In genomic region chr5:53934040-53934439, GRCm38 (mm10) we compare ENCODE assay signal across 18 mouse cellular contexts.
DNase-seq lines count a peak whose midpoint lies in the region; ATAC-seq and TF ChIP-seq lines count a peak whose summit lies in the region.
"Had no signal": no experiment of that assay in that cellular context is flagged by ENCODE, and none has a peak within 500 bp of the region (broad histone marks: within the 10 kb centered on the region; RNA-seq: fewer than 3 reads in every experiment).

No protein-coding gene starts in this region.

- 86% methylated on average over 2 of the region's 2 CpGs for WGBS in heart, embryonic 11.5 days (ENCODE audit: insufficient replicate concordance)
- 84% methylated on average over 2 of the region's 2 CpGs for WGBS in hindbrain, postnatal 0 days
- 94% methylated on average over 2 of the region's 2 CpGs for WGBS in hindbrain, embryonic 13.5 days
- whole genome bisulfite sequencing in lung, embryonic 14.5 days: 79% methylated on average over 2 of the region's 2 CpGs
- WGBS in lung, adult 2 months: 66% methylated on average over 2 of the region's 2 CpGs
- WGBS in stomach, embryonic 16.5 days: 89% methylated on average over 2 of the region's 2 CpGs
- 75% methylated on average over 2 of the region's 2 CpGs for WGBS in stomach, postnatal 0 days

- no peak overlapping the region for H3K9ac ChIP-seq in heart, embryonic 11.5 days (ENCODE audit: low read depth, low read length)
- H3K9ac ChIP-seq in hindbrain, postnatal 0 days (replicated peaks; ENCODE audit: low read length): no peak overlapping the region
- no peak overlapping the region for H3K9ac ChIP-seq in hindbrain, embryonic 13.5 days
- no peak overlapping the region for H3K9ac ChIP-seq in lung, embryonic 14.5 days
- no peak overlapping the region for H3K9ac ChIP-seq in stomach, embryonic 16.5 days (ENCODE audit: low read length)
- H3K9ac ChIP-seq in stomach, postnatal 0 days (ENCODE audit: low read length): no peak overlapping the region
- H3K9ac ChIP-seq: embryonic facial prominence, embryonic 12.5 days; embryonic facial prominence, embryonic 15.5 days; forebrain, postnatal 0 days; hindbrain, embryonic 12.5 days; intestine, embryonic 15.5 days had no signal

- no peaks in the 10 kb centered on the region for H3K9me3 ChIP-seq in heart, embryonic 11.5 days (replicated peaks; ENCODE audit: control insufficient read depth, low read length)
- H3K9me3 ChIP-seq in hindbrain, postnatal 0 days (ENCODE audit: low read length): no peaks in the 10 kb centered on the region
- H3K9me3 ChIP-seq in hindbrain, embryonic 13.5 days: no peaks in the 10 kb centered on the region
- no peaks in the 10 kb centered on the region for H3K9me3 ChIP-seq in lung, embryonic 14.5 days (ENCODE audit: low read depth, low read length)
- no peaks in the 10 kb centered on the region for H3K9me3 ChIP-seq in stomach, embryonic 16.5 days (replicated peaks; ENCODE audit: control insufficient read depth, low read length)
- no peaks in the 10 kb centered on the region for H3K9me3 ChIP-seq in stomach, postnatal 0 days (ENCODE audit: control insufficient read depth, low read length)
- H3K9me3 ChIP-seq: embryonic facial prominence, embryonic 12.5 days; embryonic facial prominence, embryonic 15.5 days; heart, embryonic 10.5 days; hindbrain, embryonic 12.5 days; intestine, embryonic 15.5 days had no signal

- no peaks in the 10 kb centered on the region for H3K4me1 ChIP-seq in heart, embryonic 11.5 days (ENCODE audit: control insufficient read depth, insufficient read depth, low read length)
- no peaks in the 10 kb centered on the region for H3K4me1 ChIP-seq in hindbrain, postnatal 0 days (ENCODE audit: insufficient read depth, low read length)
- H3K4me1 ChIP-seq in hindbrain, embryonic 13.5 days (replicated peaks): no peaks in the 10 kb centered on the region
- peaks cover 5% of the 10 kb centered on the region; the same call in 1 of the 2 replicates for H3K4me1 ChIP-seq in lung, embryonic 14.5 days (ENCODE audit: insufficient read depth)
- peaks cover 7% of the 10 kb centered on the region for H3K4me1 ChIP-seq in lung, adult 2 months (ENCODE audit: control insufficient read depth, insufficient read depth, low read length)
- H3K4me1 ChIP-seq in stomach, embryonic 16.5 days (ENCODE audit: control insufficient read depth, insufficient read depth, low read length): peaks cover 7% of the 10 kb centered on the region
- 0 out of 2 replicates have a peak, but pooled peaks cover 2% of the 10 kb centered on the region for H3K4me1 ChIP-seq in stomach, postnatal 0 days (replicated peaks; ENCODE audit: control insufficient read depth, insufficient read depth)
- H3K4me1 ChIP-seq: embryonic facial prominence, embryonic 12.5 days; hindbrain, embryonic 12.5 days had no signal

- no peak for TF ChIP-seq EP300 in stomach, postnatal 0 days (optimal IDR thresholded peaks at IDR 0.05)

- no peak for TF ChIP-seq CTCF in hindbrain, postnatal 0 days (IDR thresholded peaks at IDR 0.05; ENCODE audit: low read depth)
- TF ChIP-seq CTCF in lung, embryonic 14.5 days (IDR thresholded peaks at IDR 0.05; ENCODE audit: low read depth): no peak
- TF ChIP-seq CTCF in lung, adult 2 months (IDR thresholded peaks at IDR 0.05; ENCODE audit: insufficient read depth, low read length): no peak
- TF ChIP-seq CTCF in stomach, postnatal 0 days (IDR thresholded peaks at IDR 0.05; ENCODE audit: low read depth): no peak

- no peak for DNase-seq in heart, adult 11 months
- no peak for DNase-seq in hindbrain, postnatal 0 days (ENCODE audit: low spot score)
- DNase-seq in lung, embryonic 14.5 days: no peak
- DNase-seq in lung, adult 2 months: no peak
- no peak for DNase-seq in stomach, postnatal 0 days (ENCODE audit: low spot score)
- DNase-seq: cerebellum, adult 11 months; cerebellum, adult 2 months; cerebellum, adult 9-11 months; forebrain, postnatal 0 days had no signal

- no peaks in the 10 kb centered on the region for H3K36me3 ChIP-seq in heart, embryonic 11.5 days (ENCODE audit: control insufficient read depth, insufficient read depth, low read length)
- no peaks in the 10 kb centered on the region for H3K36me3 ChIP-seq in hindbrain, postnatal 0 days (ENCODE audit: insufficient read depth, low read length)
- H3K36me3 ChIP-seq in hindbrain, embryonic 13.5 days: no peaks in the 10 kb centered on the region
- no peaks in the 10 kb centered on the region for H3K36me3 ChIP-seq in lung, embryonic 14.5 days (ENCODE audit: insufficient read depth)
- no peaks in the 10 kb centered on the region for H3K36me3 ChIP-seq in stomach, embryonic 16.5 days (ENCODE audit: control insufficient read depth, insufficient read depth, low read length)
- no peaks in the 10 kb centered on the region for H3K36me3 ChIP-seq in stomach, postnatal 0 days (ENCODE audit: control insufficient read depth, insufficient read depth, low read length)
- H3K36me3 ChIP-seq: embryonic facial prominence, embryonic 12.5 days; embryonic facial prominence, embryonic 15.5 days; heart, embryonic 10.5 days; hindbrain, embryonic 12.5 days; intestine, embryonic 15.5 days had no signal

- no peak overlapping the region for H3K4me2 ChIP-seq in heart, embryonic 11.5 days
- H3K4me2 ChIP-seq in hindbrain, postnatal 0 days (ENCODE audit: low read depth, low read length): no peak overlapping the region
- H3K4me2 ChIP-seq in hindbrain, embryonic 13.5 days: no peak overlapping the region
- no peak overlapping the region for H3K4me2 ChIP-seq in lung, embryonic 14.5 days
- H3K4me2 ChIP-seq in stomach, embryonic 16.5 days (ENCODE audit: low read depth, low read length): no peak overlapping the region
- H3K4me2 ChIP-seq in stomach, postnatal 0 days (replicated peaks; ENCODE audit: low read depth): no peak overlapping the region
- H3K4me2 ChIP-seq: embryonic facial prominence, embryonic 12.5 days; embryonic facial prominence, embryonic 15.5 days; hindbrain, embryonic 12.5 days; intestine, embryonic 15.5 days had no signal

- H3K27me3 ChIP-seq in heart, embryonic 11.5 days (ENCODE audit: control insufficient read depth, insufficient read depth, low read length): no peaks in the 10 kb centered on the region
- no peaks in the 10 kb centered on the region for H3K27me3 ChIP-seq in hindbrain, postnatal 0 days (ENCODE audit: insufficient read depth, low read length)
- H3K27me3 ChIP-seq in hindbrain, embryonic 13.5 days: no peaks in the 10 kb centered on the region
- H3K27me3 ChIP-seq in lung, embryonic 14.5 days (ENCODE audit: insufficient read depth, low read length): no peaks in the 10 kb centered on the region
- no peaks in the 10 kb centered on the region for H3K27me3 ChIP-seq in stomach, embryonic 16.5 days (ENCODE audit: control insufficient read depth, insufficient read depth, low read length)
- H3K27me3 ChIP-seq in stomach, postnatal 0 days (ENCODE audit: control insufficient read depth, insufficient read depth, low read length): no peaks in the 10 kb centered on the region
- H3K27me3 ChIP-seq: embryonic facial prominence, embryonic 12.5 days; embryonic facial prominence, embryonic 15.5 days; hindbrain, embryonic 12.5 days; intestine, embryonic 15.5 days had no signal

- no peak for TF ChIP-seq POLR2A in lung, adult 2 months (IDR thresholded peaks at IDR 0.05; ENCODE audit: borderline replicate concordance, extremely low read depth, low read depth, low read length)

- no peak overlapping the region for H3K27ac ChIP-seq in heart, embryonic 11.5 days (ENCODE audit: low read depth, low read length)
- H3K27ac ChIP-seq in hindbrain, postnatal 0 days: no peak overlapping the region
- no peak overlapping the region for H3K27ac ChIP-seq in hindbrain, embryonic 13.5 days
- H3K27ac ChIP-seq in lung, embryonic 14.5 days (ENCODE audit: low read depth): no peak overlapping the region; the same call in 1 of the 2 replicates
- no peak overlapping the region for H3K27ac ChIP-seq in stomach, embryonic 16.5 days (ENCODE audit: low read length)
- H3K27ac ChIP-seq in stomach, postnatal 0 days (replicated peaks): no peak overlapping the region
- H3K27ac ChIP-seq: embryonic facial prominence, embryonic 12.5 days; embryonic facial prominence, embryonic 15.5 days; heart, embryonic 10.5 days; hindbrain, embryonic 12.5 days had no signal

- no peak overlapping the region for H3K4me3 ChIP-seq in heart, embryonic 11.5 days (ENCODE audit: low read depth, low read length)
- no peak overlapping the region for H3K4me3 ChIP-seq in hindbrain, postnatal 0 days (ENCODE audit: low read length)
- no peak overlapping the region for H3K4me3 ChIP-seq in hindbrain, embryonic 13.5 days
- no peak overlapping the region for H3K4me3 ChIP-seq in lung, embryonic 14.5 days (ENCODE audit: low read depth, low read length)
- no peak overlapping the region for H3K4me3 ChIP-seq in lung, adult 2 months (replicated peaks; ENCODE audit: extremely low read depth, low read depth, low read length)
- H3K4me3 ChIP-seq in stomach, embryonic 16.5 days (replicated peaks; ENCODE audit: low read length): no peak overlapping the region
- H3K4me3 ChIP-seq in stomach, postnatal 0 days (ENCODE audit: low read depth, low read length): no peak overlapping the region
- H3K4me3 ChIP-seq: embryonic facial prominence, embryonic 12.5 days; embryonic facial prominence, embryonic 15.5 days; heart, embryonic 10.5 days; hindbrain, embryonic 12.5 days; intestine, embryonic 15.5 days had no signal

- peak; percentile 63; the same call in 1 of the 2 replicates for ATAC-seq in heart, embryonic 11.5 days (replicated peaks; ENCODE audit: insufficient number of reproducible peaks, low FRiP score, low TSS enrichment)
- peak; percentile 58; the same call in 1 of the 2 replicates for ATAC-seq in hindbrain, postnatal 0 days
- ATAC-seq in hindbrain, embryonic 13.5 days (ENCODE audit: low FRiP score): no peak
- peak; percentile 35; the same call in 1 of the 2 replicates for ATAC-seq in lung, embryonic 14.5 days (ENCODE audit: insufficient read depth)
- ATAC-seq in stomach, embryonic 16.5 days (ENCODE audit: insufficient read depth, low FRiP score): peak; percentile 40; the same call in 1 of the 2 replicates
- no peak for ATAC-seq in stomach, postnatal 0 days (ENCODE audit: low FRiP score, low TSS enrichment)
- ATAC-seq: CD4-positive, CD25-positive, alpha-beta regulatory T cell, adult 4 months; forebrain, postnatal 0 days had no signal

Comparison
In these comparisons a context has a peak if more than half of its experiments do, and no peak if none do; other contexts are left out.
1. ATAC-seq: peak in heart, embryonic 11.5 days (single experiment), hindbrain, postnatal 0 days (single experiment), lung, embryonic 14.5 days (single experiment) and stomach, embryonic 16.5 days (single experiment); none in hindbrain, embryonic 13.5 days (single experiment) and stomach, postnatal 0 days (single experiment).